Mouse (Mus musculus) layer of hippocampus, adult 2 months (tissue): ENCODE results near the gene Clic4. TPM values are rescaled to one million over a fixed set of nuclear protein-coding genes. Genes with fewer than 3 reads are reported as not detected.

Experiments
- DNase-seq, 2 experiments: peaks; one replicate each; pipeline ENCODE4 v3.0.0; 2022; ENCODE audit warnings: low spot score in 2 of 2
- H3K27ac ChIP-seq: fragments of 200-600 bp; 2 replicates; pipeline ENCODE4 v1.8.1; 2022
- H3K4me3 ChIP-seq: fragments of 200-600 bp; 2 replicates; pipeline ENCODE4 v1.8.1; 2022; ENCODE audit warnings: mild to moderate bottlenecking
- CTCF ChIP-seq: fragments of 200-600 bp; conservative IDR thresholded peaks from 2 replicates; pipeline ENCODE4 v1.8.1; 2022; ENCODE audit warnings: antibody characterized with exemption, mild to moderate bottlenecking, moderate library complexity
- long read RNA-seq, 2 experiments: library from polyadenylated mRNA; stranded (forward); transcript quantifications; one replicate each; pipeline ENCODE4 v2.0.0; 2021; ENCODE audit warnings: borderline mapping rate in 2 of 2
- total RNA-seq, 2 experiments: library from RNA; stranded (reverse); gene quantifications; 2 replicates each; pipeline ENCODE4 v1.2.3; 2021

Gene Clic4
- 10 to 100 TPM; 31.2 to 34.2 TPM for total RNA-seq
- long read RNA-seq, experiment 1, full-length matches to known transcripts = 45 of 53 reads
- long read RNA-seq, experiment 1, partial matches to known transcripts = 1 of 53 reads
- long read RNA-seq, experiment 1, other reads (novel, unspliced or antisense) = 7 of 53 reads
- long read RNA-seq, experiment 2, full-length matches to known transcripts = 58 of 68 reads
- long read RNA-seq, experiment 2, partial matches to known transcripts = 3 of 68 reads
- long read RNA-seq, experiment 2, other reads (novel, unspliced or antisense) = 7 of 68 reads

- Histone ChIP-seq H3K4me3 (peak within 1 kb of the TSS; percentile 85), H3K27ac (peak within 1 kb of the TSS; percentile 91)
- TF ChIP-seq CTCF = peak; percentile 69
- DNase-seq = peak; percentile 93 to 95
Observed at GRCm38 (mm10) chr4:135272640-135273306, at the start of gene Clic4. Clic4 (minus strand) TSS chr4:135272814.

GRCm38 (mm10) chr4:135317966-135318365 is 45.4 kb upstream of the Clic4 start:
- peak; percentile 62 to 82 for DNase-seq
- no peak overlapping the region for H3K4me3 ChIP-seq
- peak; percentile 94 for TF ChIP-seq CTCF
- no peak overlapping the region for H3K27ac ChIP-seq

GRCm38 (mm10) chr4:135317539-135317938 is 44.9 kb upstream of the Clic4 start:
- no peak for TF ChIP-seq CTCF
- no peak overlapping the region for H3K4me3 ChIP-seq
- H3K27ac ChIP-seq = peak overlapping the region; percentile 32; the same call in 1 of the 2 replicates
- no peak for DNase-seq

GRCm38 (mm10) chr4:135315287-135315686 is 42.7 kb upstream of the Clic4 start:
- no peak for TF ChIP-seq CTCF
- Histone ChIP-seq H3K27ac (no peak overlapping the region), H3K4me3 (no peak overlapping the region)
- no peak for DNase-seq

GRCm38 (mm10) chr4:135314419-135314832 is 41.8 kb upstream of the Clic4 start:
- TF ChIP-seq CTCF = no peak
- Histone ChIP-seq H3K27ac (no peak overlapping the region), H3K4me3 (no peak overlapping the region)
- DNase-seq = no peak

- Histone ChIP-seq H3K4me3 (no peak overlapping the region), H3K27ac (no peak overlapping the region)
- no peak for TF ChIP-seq CTCF
- no peak for DNase-seq
Observed at GRCm38 (mm10) chr4:135313761-135314241, 41.2 kb upstream of the Clic4 start.

- Histone ChIP-seq H3K4me3 (no peak overlapping the region), H3K27ac (peak overlapping the region; percentile 65)
- DNase-seq = no peak
- no peak for TF ChIP-seq CTCF
Observed at GRCm38 (mm10) chr4:135313111-135313691, 40.6 kb upstream of the Clic4 start.

- no peak for DNase-seq
- TF ChIP-seq CTCF = 0 out of 2 replicates have a peak, but pooled peaks have one; percentile 7
Observed at GRCm38 (mm10) chr4:135312706-135313105, 40.1 kb upstream of the Clic4 start.

GRCm38 (mm10) chr4:135310371-135310770 is 37.8 kb upstream of the Clic4 start:
- no peak for DNase-seq
- Histone ChIP-seq H3K4me3 (no peak overlapping the region), H3K27ac (no peak overlapping the region)
- no peak for TF ChIP-seq CTCF

More at GRCm38 (mm10) chr4:135312706-135313105, 40.1 kb upstream of the Clic4 start:
- Histone ChIP-seq H3K27ac (peak overlapping the region; percentile 65), H3K4me3 (no peak overlapping the region)

- H3K4me3 ChIP-seq = no peak overlapping the region
- no peak for DNase-seq
- H3K27ac ChIP-seq = no peak overlapping the region
- no peak for TF ChIP-seq CTCF
Observed at GRCm38 (mm10) chr4:135309726-135310125, 37.1 kb upstream of the Clic4 start.

- DNase-seq = no peak
- no peak overlapping the region for H3K4me3 ChIP-seq
- H3K27ac ChIP-seq = no peak overlapping the region
- TF ChIP-seq CTCF = no peak
Observed at GRCm38 (mm10) chr4:135309112-135309659, 36.6 kb upstream of the Clic4 start.

- H3K27ac ChIP-seq = peak overlapping the region; percentile 82
- no peak for DNase-seq
- H3K4me3 ChIP-seq = no peak overlapping the region
- TF ChIP-seq CTCF = no peak
Observed at GRCm38 (mm10) chr4:135306971-135307632, 34.5 kb upstream of the Clic4 start.

GRCm38 (mm10) chr4:135306533-135306932 is 33.9 kb upstream of the Clic4 start:
- no peak for TF ChIP-seq CTCF
- H3K27ac ChIP-seq = peak overlapping the region; percentile 82; the same call in 1 of the 2 replicates
- H3K4me3 ChIP-seq = no peak overlapping the region
- DNase-seq = no peak
